In the genomic region with DNA sequence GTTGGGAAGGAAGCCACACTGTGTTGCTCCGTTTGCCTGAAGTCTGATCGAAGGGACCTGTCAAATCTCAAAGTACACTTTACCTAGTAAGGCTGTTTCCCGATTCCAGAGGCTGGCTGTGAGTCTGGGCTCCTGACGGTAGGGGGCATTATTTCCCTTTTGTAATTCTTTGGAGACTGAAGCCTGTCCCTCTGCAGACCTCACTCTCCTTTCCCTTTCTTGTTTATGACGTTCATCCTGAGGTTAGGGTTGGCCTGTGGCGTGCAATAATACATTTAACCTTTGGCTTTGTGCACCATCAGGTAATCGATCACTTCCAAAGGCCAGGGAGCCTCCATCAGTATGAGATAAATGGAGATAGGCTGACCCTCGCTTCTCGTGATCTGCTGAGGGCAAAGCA, we compare ENCODE assay signal across 9 mouse cellular contexts. TPM values are rescaled to one million over a fixed set of nuclear protein-coding genes. Genes with fewer than 3 reads are reported as not detected.
A peak's percentile ranks its signal among the peaks of the same experiment; 100 is the strongest.
DNase-seq lines count a peak whose midpoint lies in the region; ATAC-seq and TF ChIP-seq lines count a peak whose summit lies in the region.
"Had no signal": no experiment of that assay in that cellular context is flagged by ENCODE, and none has a peak within 500 bp of the region (broad histone marks: within the 10 kb centered on the region; RNA-seq: fewer than 3 reads in every experiment).

No protein-coding gene starts in this region.

- no peaks in the 10 kb centered on the region for H3K9me3 ChIP-seq in liver, embryonic 14.5 days (ENCODE audit: control insufficient read depth, low read length)

- H3K36me3 ChIP-seq in C2C12 (ENCODE audit: control insufficient read depth, insufficient read depth): no peaks in the 10 kb centered on the region
- H3K36me3 ChIP-seq in liver, embryonic 14.5 days (replicated peaks; ENCODE audit: control insufficient read depth, insufficient read depth, low read depth): no peaks in the 10 kb centered on the region

- intact Hi-C loops in gastrocnemius, postnatal 14 days (cut with DNase I; ENCODE audit: low total_unique reads): no loop called here

- TF ChIP-seq POLR2A in cortical plate, adult 2 months (IDR thresholded peaks at IDR 0.05; ENCODE audit: extremely low read depth, insufficient read depth, low read length): no peak

- ATAC-seq in liver, embryonic 14.5 days (ENCODE audit: insufficient read depth): no peak
- ATAC-seq in inflammation-experienced regulatory T-cells, adult 6 months: no peak

- no peak overlapping the region for H3K27ac ChIP-seq in cortical plate, adult 2 months (ENCODE audit: insufficient read depth, low read length)
- H3K27ac ChIP-seq in liver, embryonic 14.5 days: no peak overlapping the region

- no peaks in the 10 kb centered on the region for H3K4me1 ChIP-seq in cortical plate, adult 2 months (ENCODE audit: control insufficient read depth, insufficient read depth, low read length)
- 0 out of 4 replicates have a peak, but pooled peaks cover 0 to 2% of the 10 kb centered on the region in 2 experiments for H3K4me1 ChIP-seq in liver, embryonic 14.5 days (replicated peaks; ENCODE audit: control insufficient read depth in 2 of 2, insufficient read depth in 2 of 2, low read length in 1 of 2)

- peak; percentile 91 for DNase-seq in adipocyte (ENCODE audit: low spot score)
- peak; percentile 20 for DNase-seq in gastrocnemius, postnatal 14 days
- peak; percentile 53 to 54 for DNase-seq in kidney, postnatal 4 days
- peak in 1 of 3 experiments; percentile 4 for DNase-seq in liver, embryonic 14.5 days (ENCODE audit: low read depth in 3 of 3, low spot score in 3 of 3)
- DNase-seq in retina, adult 2 months (ENCODE audit: low read depth, low spot score): peak; percentile 30

- H3K27me3 ChIP-seq in C2C12 (ENCODE audit: control insufficient read depth, insufficient read depth, insufficient read length): no peaks in the 10 kb centered on the region
- H3K27me3 ChIP-seq in liver, embryonic 14.5 days (ENCODE audit: control insufficient read depth, insufficient read depth, low read length): no peaks in the 10 kb centered on the region

- no peak overlapping the region for H3ac ChIP-seq in C2C12 (ENCODE audit: control insufficient read depth, insufficient read length, low read depth)

- 16% methylated on average over 9 of the region's 9 CpGs for WGBS in liver, embryonic 14.5 days (ENCODE audit: insufficient replicate concordance)

- H3K79me3 ChIP-seq in C2C12 (ENCODE audit: low read depth): no peaks in the 10 kb centered on the region

- TF ChIP-seq EP300 in liver, embryonic 14.5 days (IDR thresholded peaks at IDR 0.05; ENCODE audit: low read depth): no peak

- TF ChIP-seq CTCF in C2C12 (IDR thresholded peaks at IDR 0.05; ENCODE audit: control insufficient read depth, insufficient read depth, insufficient read length): peak; percentile 46
- TF ChIP-seq CTCF in cortical plate, adult 2 months (IDR thresholded peaks at IDR 0.05; ENCODE audit: extremely low read depth, insufficient read depth, low read length): peak; percentile 85
- peak; percentile 54 for TF ChIP-seq CTCF in liver, embryonic 14.5 days (IDR thresholded peaks at IDR 0.05; ENCODE audit: low read depth)

- H3K79me2 ChIP-seq in C2C12 (ENCODE audit: control insufficient read depth, insufficient read depth): no peaks in the 10 kb centered on the region

- H3K9ac ChIP-seq in liver, embryonic 14.5 days (replicated peaks): no peak overlapping the region

- no peak overlapping the region for H3K4me2 ChIP-seq in liver, embryonic 14.5 days (ENCODE audit: low read depth)

- H3K4me3 ChIP-seq in C2C12 (ENCODE audit: insufficient read depth, poor library complexity, severe bottlenecking): no peak overlapping the region
- H3K4me3 ChIP-seq in cortical plate, adult 2 months (ENCODE audit: insufficient read depth, low read length): no peak overlapping the region
- no peak overlapping the region for H3K4me3 ChIP-seq in liver, embryonic 14.5 days (ENCODE audit: insufficient read depth in 1 of 2, low read depth in 2 of 2, low read length in 2 of 2)
- H3K4me3 ChIP-seq: erythroblast, embryonic 14.5 days had no signal

TF ChIP-seq in C2C12, 6 proteins besides CTCF, POLR2A, EP300 and RAD21:
- TF ChIP-seq USF1 (IDR thresholded peaks at IDR 0.05; ENCODE audit: low read depth) (no peak), MYOD1 (IDR thresholded peaks at IDR 0.05; ENCODE audit: control insufficient read depth, insufficient read length, low read depth) (no peak), MYOG (IDR thresholded peaks at IDR 0.05; ENCODE audit: control insufficient read depth, extremely low read depth, insufficient read length) (no peak), MAX (IDR thresholded peaks at IDR 0.05) (no peak), FOSL1 (IDR thresholded peaks at IDR 0.05; ENCODE audit: insufficient read depth, low read length, poor library complexity, severe bottlenecking) (no peak), CEBPB (IDR thresholded peaks at IDR 0.05; ENCODE audit: low read depth) (no peak)

RNA-seq across cellular contexts. Expression of gene N4bp1, which starts 48.8 kb away (rescaled TPM):
- 6.4 TPM for polyA plus RNA-seq in C2C12 (2012; fragmentation: generic; extraction: Trizol)
- 15.8 and 16.7 TPM in 2 replicates for polyA plus RNA-seq in cortical plate, adult 2 months (2012; rRNA removed)
- total RNA-seq in gastrocnemius, postnatal 14 days (2021): 10 to 100 TPM; 13.0 to 14.6 TPM
- polyA plus RNA-seq in liver, embryonic 14.5 days (2012; rRNA removed): 2.7 and 3.1 TPM in 2 replicates
- 2.1 and 2.8 TPM in 2 replicates for polyA plus RNA-seq in liver, embryonic 14.5 days (2014; fragmentation: Nextera tagmentation; extraction: Ambion mirVana)
- 10 to 100 TPM in 2 of 3 experiments, 1 to 10 TPM in 1; 8.7 to 11.9 (median 10.4) TPM for polyA plus RNA-seq in inflammation-experienced regulatory T-cells, adult 6 months (2017; shearing (Covaris generic))
